Mouse (Mus musculus) embryo, embryonic 9.5 days (tissue): Measurements from ENCODE around the gene Dscam.
"Not testable (repeated sequence)": the region's sequence is repeated elsewhere in the genome, so short reads cannot be mapped to it uniquely, and the experiment has no call there.

Experiments
- DNase-seq: peaks from one replicate; pipeline ENCODE4 v3.0.0-alpha.2; 2017; ENCODE audit errors: extremely low spot score

The Dscam gene

GRCm38 (mm10) chr16:96884590-96884989 is 286.0 kb downstream of the Dscam start:
- DNase-seq: not testable (repeated sequence)

GRCm38 (mm10) chr16:96877271-96877670 is 293.3 kb downstream of the Dscam start:
- no peak for DNase-seq

DNA sequence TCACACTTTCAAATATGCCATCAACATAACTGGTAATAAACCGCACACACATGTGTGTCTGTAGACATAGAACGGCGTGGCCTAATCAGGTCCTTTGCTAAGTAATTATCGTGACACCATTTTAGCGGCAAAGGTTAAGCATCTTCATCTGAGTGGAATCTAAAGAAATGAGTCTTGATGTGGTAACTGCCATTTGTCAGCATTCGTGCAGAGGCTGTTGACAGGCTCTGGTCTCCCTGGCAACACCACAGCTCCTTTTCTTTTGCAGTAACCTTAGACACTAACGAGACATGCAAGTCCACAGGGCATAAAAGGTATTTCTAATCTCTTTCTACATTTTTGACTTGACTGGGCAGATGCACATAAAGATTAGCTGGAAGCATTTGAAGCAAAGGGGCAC is 297.8 kb downstream of the Dscam start:
- no peak for DNase-seq

DNA sequence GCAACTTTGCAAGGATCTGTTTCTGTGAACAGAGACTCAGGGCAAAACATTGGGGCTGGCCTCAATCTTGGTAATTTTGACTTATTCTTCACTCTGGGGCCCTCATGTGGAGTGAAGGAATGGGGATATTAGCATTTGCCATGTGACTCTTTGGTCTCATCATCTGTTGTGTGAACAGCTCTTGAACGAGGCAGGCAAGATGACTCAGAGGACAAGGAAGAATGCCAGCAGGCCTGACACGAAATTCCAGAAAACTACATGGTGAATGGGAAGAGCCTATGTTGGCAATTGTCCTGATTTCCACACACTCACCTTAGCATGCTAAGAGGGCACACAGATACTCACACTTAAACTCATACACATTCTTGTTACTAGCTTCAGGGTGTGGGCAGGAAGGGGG is 313.0 kb downstream of the Dscam start:
- no peak for DNase-seq

DNA sequence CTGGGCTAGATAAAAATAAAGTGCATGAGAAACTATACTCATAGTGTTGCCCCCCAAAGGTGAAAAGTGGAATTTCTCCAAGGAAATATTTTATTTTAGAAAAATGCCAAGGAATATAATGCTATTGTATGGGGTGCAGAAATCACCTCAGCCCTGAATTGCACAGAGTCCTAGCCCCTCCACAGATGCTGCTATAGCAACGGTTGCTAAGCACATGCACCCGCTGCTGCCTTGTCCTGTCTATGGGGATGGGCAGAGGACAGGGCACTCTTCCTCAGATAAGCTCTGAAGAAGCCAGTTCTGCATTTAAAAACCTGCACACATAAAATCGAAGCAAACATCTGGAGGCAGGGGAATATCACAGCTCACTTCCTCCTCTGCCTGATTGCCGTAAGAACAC is 315.5 kb downstream of the Dscam start:
- DNase-seq: no peak

- DNase-seq: peak; percentile 57
Measured at GRCm38 (mm10) chr16:96852383-96852782, 318.2 kb downstream of the Dscam start.

GRCm38 (mm10) chr16:96848916-96849315 is 321.6 kb downstream of the Dscam start:
- no peak for DNase-seq

DNA sequence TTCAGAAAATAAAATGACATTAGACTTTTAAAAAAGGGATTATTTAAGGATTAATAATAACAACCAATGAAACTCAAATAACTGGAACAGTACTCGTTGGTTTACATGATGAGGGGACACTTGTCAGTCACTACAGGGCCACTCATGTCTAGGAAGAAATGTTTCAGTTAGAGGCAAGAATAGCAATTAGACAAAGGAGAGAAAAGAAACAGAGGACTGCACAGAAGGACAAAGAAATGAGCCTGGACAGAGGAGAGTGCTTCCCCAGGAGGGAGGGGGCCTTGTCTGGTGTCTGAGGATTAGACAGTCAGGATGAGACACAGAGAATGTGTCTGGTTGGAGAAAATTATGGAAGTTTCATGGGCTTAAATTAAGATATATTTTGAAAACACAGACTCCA is 324.0 kb downstream of the Dscam start:
- DNase-seq: no peak

DNA sequence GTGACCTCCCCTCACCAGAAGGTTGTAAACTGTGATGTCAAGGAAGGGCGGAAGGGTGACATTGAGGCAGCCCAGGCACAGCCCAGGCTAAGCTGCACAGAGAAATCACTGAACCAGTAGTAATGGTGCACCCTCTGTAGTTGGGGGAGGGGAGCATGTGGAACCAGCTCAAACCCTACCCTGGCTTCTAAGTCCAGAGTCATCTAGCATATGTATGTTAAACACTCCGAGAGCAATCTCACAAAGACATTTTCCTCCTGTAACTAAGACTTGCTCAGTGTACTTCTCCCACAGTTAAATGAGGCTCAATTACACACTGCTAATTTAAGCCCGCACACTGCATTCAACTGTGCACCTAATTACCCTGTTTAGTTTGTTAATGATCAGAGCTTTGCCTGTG is 324.4 kb downstream of the Dscam start:
- DNase-seq: no peak

DNA sequence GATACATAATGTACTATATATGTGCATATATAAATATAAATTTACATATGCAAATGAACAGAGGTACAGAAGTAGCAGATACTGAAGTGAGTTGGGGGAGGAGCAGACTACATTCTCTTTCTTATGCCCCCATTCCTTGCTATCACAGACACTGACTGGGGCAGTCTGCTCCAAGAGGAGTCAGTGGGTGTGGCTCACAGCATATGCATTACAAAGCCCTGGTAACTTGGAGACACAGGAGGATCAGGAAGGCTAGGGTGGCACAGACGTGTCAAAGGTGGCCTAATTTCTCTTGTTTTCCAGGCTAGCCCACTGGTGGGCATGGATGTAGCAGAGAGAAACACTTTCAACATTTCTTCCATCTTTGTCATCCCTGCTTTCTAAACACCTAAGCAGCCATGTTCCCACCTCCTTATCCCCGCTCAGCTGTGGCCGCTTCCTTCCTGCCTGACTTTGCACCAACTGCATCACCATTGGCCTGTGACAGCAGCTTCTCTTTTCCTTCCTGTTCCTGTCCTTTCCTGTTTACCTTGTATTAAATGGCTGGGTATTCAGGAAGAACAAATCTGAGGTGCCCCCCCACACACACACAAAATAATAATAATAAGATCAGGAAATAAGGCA is 325.0 kb downstream of the Dscam start:
- DNase-seq: no peak

GRCm38 (mm10) chr16:96843691-96844400 is 326.7 kb downstream of the Dscam start:
- no peak for DNase-seq

GRCm38 (mm10) chr16:96842829-96843360 is 327.7 kb downstream of the Dscam start:
- DNase-seq: no peak

DNA sequence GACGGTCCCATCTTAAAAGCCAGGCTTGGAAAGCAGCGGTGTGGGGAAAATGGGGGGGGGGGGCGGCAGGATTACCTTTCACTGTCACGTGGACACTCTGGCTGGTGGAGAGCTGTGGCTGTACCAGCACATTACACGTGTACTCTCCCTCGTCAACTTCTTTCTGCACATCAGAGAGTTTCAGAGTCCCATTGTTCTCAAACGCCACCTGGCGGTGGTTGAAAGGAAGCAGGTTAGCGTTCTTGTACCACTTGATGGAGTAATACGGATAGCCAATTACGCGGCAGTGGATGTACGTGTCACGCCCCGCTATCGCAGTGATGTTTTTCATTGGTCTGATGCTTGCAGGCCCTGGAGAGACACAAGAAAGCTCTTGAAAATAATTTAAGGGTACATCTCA is 350.9 kb downstream of the Dscam start:
- peak; percentile 71 for DNase-seq

DNA sequence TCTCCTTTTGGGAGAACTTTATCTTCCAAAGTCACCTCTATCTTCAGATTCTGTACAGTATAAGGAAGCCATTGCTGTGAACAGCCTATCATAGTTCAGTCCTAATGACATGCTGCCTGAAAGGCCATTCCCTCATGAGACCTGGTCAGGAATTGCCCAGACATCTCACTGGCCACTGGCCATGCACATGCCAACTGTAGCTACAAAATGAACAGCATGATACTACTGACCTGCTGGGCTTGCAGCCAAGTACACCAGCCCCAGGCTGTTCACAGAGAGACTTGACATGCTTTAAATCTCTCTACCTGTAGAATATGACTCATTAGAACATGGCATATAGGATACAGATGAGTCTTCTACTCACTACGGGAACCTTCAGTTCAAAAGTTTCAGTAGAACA is 364.3 kb downstream of the Dscam start:
- no peak for DNase-seq

DNA sequence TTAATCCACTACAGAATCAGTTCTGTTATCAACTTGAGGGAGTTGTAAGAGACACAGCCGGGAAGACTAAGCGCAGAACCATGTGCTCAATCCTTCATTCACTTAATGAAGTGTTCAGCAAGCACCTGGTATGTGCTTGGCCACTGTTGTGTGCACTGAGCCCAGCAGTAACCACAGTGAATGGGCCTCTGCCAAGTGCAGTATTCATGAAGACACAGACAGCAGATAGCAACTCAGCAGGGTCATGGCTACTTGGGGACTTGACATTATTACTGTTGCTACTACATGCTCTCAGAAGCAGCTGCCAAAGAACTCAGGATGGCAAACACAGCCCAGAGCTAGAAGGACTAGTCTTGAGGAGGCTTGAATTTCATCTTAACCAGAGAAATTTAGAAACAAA is 367.9 kb downstream of the Dscam start:
- DNase-seq: no peak

DNA sequence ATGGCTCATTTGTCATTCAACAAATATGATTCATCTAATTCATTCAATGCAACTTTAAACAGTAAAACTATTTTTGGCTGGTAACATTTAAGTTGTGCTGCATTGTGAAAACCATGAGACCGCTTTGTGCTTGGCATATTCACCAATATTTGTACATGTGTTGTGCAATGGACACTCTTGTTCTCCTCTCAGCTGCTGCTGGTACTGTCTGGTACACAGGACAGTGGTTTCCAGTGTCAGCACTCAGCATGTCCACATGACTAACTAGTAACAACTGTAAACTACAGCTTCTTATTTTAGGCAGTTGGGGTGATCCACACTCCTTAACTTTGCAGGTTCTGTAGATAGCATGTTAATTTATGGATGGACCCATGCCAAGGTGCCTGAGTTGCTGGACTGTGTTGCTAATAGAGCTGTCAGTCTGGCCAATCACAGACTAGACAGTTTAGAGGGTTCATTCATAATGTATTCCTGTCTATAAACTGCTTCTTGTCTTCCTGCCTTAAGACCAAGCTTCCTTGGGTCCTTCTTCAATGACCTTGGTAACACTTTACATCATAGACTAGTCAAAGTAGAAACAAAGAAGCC is 368.8 kb downstream of the Dscam start:
- no peak for DNase-seq

DNA sequence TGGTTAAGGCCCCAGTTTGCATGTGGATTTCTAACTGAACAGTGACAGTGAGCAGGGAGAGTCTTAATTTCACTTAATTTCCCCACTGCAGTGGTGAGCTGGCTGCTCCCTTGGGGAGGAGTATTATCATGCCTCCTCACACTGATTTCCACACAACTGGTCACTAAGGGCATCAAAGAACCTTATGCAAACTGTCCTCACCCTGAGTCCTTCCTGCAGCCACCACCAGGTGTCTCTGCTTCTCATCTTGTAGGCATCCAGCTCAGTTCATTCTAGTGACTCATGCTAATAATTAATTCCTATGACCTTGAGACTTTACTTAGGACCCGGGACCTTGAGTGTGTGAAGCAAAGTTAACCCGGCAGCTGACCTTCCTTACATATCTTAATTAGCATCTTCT is 375.1 kb downstream of the Dscam start:
- DNase-seq: peak; percentile 25

DNA sequence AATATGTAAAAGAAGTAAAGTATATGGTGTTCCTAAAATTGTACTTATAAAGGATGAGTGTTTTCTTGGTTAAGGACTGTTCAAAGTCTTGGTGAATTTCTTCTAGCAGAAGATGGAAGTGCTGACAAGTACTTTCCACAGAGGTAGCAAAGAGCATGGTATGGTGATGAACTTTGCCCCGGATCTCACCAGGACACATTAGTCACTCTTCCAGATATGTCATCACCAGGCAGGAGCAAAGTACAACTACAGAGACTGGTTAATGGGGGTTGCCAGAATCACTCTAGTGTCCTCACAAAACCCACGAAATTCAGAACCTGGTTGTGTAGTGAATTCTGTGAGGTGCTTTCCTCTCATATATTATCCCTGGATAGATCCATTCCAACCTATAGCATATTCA is 379.2 kb downstream of the Dscam start:
- DNase-seq: peak; percentile 1

GRCm38 (mm10) chr16:96788286-96788685 is 382.3 kb downstream of the Dscam start:
- DNase-seq: no peak

DNA sequence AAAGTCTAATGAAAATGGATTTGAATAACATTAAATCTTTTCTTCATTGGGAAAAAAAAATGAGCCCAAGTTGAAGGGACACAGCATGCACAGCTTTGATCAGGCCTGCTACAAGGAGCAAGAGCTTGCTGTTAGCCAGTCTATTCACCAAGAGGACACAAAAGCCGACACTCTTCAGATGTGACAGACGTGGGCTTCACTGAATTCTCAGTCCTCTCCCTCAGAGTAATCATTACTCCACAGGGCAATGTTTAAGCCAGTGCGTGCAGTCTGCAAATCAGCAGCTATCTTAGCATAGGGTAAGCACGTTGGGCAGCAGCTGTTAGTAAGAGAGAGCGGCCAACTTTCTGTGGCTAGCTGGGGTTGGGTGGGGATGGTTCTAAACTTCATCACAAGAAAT is 391.5 kb downstream of the Dscam start:
- DNase-seq: no peak

DNA sequence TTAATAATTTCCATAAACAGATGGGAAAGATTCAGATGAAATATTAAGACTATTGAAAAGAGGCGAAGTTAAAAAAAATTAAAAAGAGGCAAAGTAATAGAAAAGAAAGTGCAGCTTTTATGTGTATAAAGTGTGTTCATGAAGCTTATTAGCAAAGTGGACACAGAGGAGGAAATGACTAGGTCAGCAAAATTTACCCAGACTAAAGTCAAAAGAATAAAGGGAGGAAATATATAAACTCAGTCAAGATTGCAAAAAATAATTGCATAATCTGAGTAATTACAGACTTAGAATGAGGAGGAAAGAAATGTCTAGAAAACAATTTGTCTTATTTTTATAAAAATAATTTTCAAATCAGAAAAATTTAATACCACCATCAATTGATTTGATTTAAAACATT is 396.3 kb downstream of the Dscam start:
- no peak for DNase-seq

DNA sequence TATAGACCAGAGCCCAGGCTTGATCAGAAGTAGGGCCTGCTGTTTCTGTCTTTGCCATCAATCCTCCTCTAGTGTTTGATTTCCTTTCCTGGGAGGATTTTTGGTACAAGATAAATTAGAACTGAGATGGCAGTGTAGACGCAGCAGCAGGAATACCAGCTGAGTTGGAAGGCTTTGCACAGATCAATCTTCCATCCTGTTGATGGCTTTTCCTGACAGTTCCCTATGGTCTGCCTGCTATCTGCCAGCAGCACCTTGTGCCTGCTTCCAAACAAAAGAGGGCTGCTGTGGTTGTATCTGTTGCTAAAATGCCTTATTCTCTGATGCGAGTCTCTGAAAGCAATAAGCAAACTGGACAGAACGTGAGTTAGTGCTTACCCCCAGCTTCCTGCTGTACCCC is 402.6 kb downstream of the Dscam start:
- no peak for DNase-seq

GRCm38 (mm10) chr16:96767508-96767907 is 403.0 kb downstream of the Dscam start:
- no peak for DNase-seq
